Mouse (Mus musculus): ENCODE data around the gene Marc2. TPM values are rescaled to one million over a fixed set of nuclear protein-coding genes. Genes with fewer than 3 reads are reported as not detected.

The Marc2 gene
- polyA plus RNA-seq, 1 experiment: 100 TPM

DNA sequence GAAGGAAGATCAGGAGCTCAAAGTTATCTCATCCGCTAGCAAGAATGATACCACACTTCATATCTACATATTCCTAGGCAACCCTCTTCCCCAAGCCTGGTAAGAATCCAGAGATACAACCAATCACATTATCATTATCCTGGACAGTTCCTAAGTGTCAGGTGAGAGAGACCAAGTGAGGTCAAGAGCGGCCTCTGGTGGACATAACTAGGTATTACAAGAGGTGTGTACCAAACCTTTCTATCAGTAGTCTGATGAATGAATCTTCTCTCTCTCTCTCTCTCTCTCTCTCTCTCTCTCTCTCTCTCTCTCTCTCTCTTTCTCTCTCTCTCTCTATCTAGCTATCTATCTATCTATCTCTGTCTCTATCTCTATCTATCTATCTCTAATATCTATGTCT lies 55.1 kb downstream of the Marc2 start:
- TF ChIP-seq CTCF (IDR thresholded peaks at IDR 0.05; ENCODE audit: extremely low read depth, insufficient read depth, low read length) (peak; percentile 64), POLR2A (IDR thresholded peaks at IDR 0.05; ENCODE audit: extremely low read depth, insufficient read depth, low read length) (no peak)
- Histone ChIP-seq H3K4me1 (ENCODE audit: control insufficient read depth, insufficient read depth, low read length) (no peaks in the 10 kb centered on the region), H3K4me3 (ENCODE audit: insufficient read depth, low read length) (no peak overlapping the region), H3K27ac (ENCODE audit: insufficient read depth, low read length) (no peak overlapping the region)

DNA sequence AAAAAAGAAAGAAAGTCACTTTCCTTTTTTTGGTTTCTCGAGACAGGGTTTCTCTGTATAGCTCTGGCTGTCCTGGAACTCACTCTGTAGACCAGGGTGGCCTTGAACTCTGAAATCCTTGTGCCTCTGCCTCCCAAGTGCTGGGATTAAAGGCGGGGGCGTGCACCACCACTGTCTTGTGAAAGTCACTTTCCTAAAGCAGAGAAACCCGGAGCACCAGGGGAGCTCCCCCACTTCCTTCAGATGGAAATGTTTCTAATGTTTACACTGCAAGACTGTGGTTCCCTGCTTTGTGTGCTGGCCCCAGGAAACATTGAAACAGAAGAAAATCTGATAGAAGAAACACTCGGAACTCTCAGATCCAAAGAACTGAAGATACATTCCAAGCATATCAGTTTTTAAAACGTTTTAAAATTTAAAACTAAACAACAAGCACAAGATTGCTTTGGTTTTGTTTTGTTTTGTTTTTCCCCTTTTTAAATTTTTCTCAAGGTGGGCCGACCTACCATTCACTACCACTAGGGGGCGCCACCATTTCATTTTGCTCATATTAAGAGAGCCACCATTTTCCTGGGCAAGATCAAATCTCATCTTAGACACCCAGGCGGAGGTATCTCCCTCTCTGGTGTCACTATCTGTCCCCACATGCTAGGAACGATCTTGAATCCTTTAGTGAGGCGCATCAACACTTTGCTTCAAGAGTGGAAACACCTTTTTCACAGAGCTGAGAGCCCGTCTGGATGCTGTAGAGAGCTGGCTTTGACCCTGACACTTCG lies 59.7 kb downstream of the Marc2 start:
- no peak overlapping the region for H3K27ac ChIP-seq (ENCODE audit: insufficient read depth, low read length)
- H3K4me3 ChIP-seq (ENCODE audit: insufficient read depth, low read length): no peak overlapping the region
- no peaks in the 10 kb centered on the region for H3K4me1 ChIP-seq (ENCODE audit: control insufficient read depth, insufficient read depth, low read length)
- TF ChIP-seq POLR2A (IDR thresholded peaks at IDR 0.05; ENCODE audit: extremely low read depth, insufficient read depth, low read length): no peak
- no peak for TF ChIP-seq CTCF (IDR thresholded peaks at IDR 0.05; ENCODE audit: extremely low read depth, insufficient read depth, low read length)

DNA sequence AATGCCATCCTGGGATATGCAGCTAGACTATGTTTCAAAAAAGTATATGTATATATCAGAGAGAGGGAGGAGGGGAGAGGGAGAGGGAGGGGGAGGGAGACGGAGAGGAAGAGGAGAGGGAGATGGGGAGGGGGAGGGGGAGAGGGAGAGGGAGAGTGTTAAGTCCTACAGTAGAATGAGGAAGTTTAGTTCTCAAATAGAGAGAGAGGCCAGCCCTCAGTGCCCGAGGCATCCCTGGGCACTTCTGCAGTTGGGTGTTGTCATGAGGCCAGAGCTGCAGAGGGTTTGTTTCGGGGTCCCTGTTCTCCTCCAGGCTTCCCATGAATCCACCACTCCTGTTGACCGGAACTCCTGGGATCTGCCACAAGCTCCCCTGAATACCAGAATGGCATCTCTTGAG lies 62.6 kb downstream of the Marc2 start:
- H3K4me3 ChIP-seq (ENCODE audit: insufficient read depth, low read length): no peak overlapping the region
- H3K4me1 ChIP-seq (ENCODE audit: control insufficient read depth, insufficient read depth, low read length): no peaks in the 10 kb centered on the region
- H3K27ac ChIP-seq (ENCODE audit: insufficient read depth, low read length): no peak overlapping the region
- TF ChIP-seq CTCF (IDR thresholded peaks at IDR 0.05; ENCODE audit: extremely low read depth, insufficient read depth, low read length) (no peak), POLR2A (IDR thresholded peaks at IDR 0.05; ENCODE audit: extremely low read depth, insufficient read depth, low read length) (no peak)

DNA sequence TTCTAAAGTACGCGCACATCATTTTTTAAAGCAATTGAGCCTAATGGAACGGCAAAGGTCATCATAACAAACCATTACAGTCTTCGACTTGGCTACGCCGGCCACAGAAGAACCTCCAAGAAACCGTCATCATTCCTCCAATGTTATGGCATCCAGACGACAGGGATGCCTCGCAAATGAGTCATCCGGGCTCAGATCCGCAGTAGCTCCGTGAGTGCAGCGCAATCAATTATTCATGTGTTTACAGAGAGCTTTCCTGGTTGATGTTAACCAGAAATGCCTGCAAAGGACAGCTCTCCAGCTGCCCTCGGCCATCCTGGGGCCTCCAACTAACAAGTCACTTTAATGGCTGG lies 64.1 kb downstream of the Marc2 start:
- Histone ChIP-seq H3K27ac (ENCODE audit: insufficient read depth, low read length) (no peak overlapping the region), H3K4me3 (ENCODE audit: insufficient read depth, low read length) (no peak overlapping the region), H3K4me1 (ENCODE audit: control insufficient read depth, insufficient read depth, low read length) (no peaks in the 10 kb centered on the region)
- TF ChIP-seq POLR2A (IDR thresholded peaks at IDR 0.05; ENCODE audit: extremely low read depth, insufficient read depth, low read length): no peak
- no peak for TF ChIP-seq CTCF (IDR thresholded peaks at IDR 0.05; ENCODE audit: extremely low read depth, insufficient read depth, low read length)

DNA sequence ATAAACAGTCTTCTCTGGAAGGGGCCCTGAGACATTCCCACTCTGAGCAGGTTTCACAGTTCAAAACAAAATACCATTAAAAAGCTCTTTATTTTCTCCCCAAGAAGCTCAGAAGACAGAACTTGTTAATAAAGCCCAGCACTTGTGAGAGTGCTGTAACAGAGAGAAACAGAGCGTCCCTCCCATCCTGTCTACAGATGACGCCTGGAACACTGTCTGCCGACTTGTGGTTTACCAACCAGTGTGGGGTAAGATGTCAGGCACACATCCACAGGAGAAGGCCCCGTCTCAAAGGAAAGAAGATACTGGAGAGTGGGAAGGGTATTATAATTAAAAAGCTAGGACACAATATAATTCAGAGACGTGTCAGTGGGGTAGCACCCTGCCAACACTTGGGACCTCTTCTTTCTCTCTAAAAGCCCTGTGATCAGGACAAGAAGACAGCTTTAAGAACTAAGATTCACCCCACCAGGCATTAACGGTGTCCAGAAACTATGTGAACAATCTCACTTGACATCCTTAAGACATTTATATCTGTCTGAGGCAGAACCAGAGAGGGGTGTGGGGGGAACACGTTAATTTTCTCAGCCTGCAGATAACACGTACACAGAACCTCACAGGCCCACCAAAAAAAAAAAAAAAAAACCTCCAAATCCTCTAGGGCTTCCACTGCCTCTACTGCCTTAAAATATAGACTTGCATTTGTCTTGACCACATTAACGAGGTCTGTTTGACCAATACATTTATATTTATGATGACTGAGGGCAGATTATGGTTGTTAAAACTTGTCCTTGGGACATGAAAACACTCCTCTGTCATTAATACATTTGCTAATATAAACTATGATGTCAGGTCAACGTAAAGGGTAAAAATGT lies 64.7 kb downstream of the Marc2 start:
- TF ChIP-seq POLR2A (IDR thresholded peaks at IDR 0.05; ENCODE audit: extremely low read depth, insufficient read depth, low read length) (no peak), CTCF (IDR thresholded peaks at IDR 0.05; ENCODE audit: extremely low read depth, insufficient read depth, low read length) (no peak)
- no peaks in the 10 kb centered on the region for H3K4me1 ChIP-seq (ENCODE audit: control insufficient read depth, insufficient read depth, low read length)
- H3K27ac ChIP-seq (ENCODE audit: insufficient read depth, low read length): no peak overlapping the region
- H3K4me3 ChIP-seq (ENCODE audit: insufficient read depth, low read length): no peak overlapping the region

DNA sequence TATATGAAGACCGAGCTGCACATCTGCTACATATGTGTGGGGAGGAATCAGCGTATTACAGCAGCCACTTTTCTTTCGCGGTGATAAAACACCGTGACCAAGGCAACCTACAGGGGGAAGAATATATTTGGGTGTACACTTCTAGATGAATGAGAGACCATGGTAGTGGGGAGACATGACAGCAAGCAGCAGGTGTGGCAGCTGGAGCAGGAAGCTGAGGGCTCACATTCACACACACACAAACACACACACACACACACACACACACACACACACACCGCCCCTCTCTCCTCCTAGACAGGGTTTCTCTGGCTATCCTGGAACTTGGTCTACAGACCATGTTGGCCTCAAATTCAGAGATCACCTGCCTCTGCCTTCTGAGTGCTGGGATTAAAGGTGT lies 68.1 kb downstream of the Marc2 start:
- H3K4me1 ChIP-seq (ENCODE audit: control insufficient read depth, insufficient read depth, low read length): no peaks in the 10 kb centered on the region
- TF ChIP-seq CTCF (IDR thresholded peaks at IDR 0.05; ENCODE audit: extremely low read depth, insufficient read depth, low read length) (no peak), POLR2A (IDR thresholded peaks at IDR 0.05; ENCODE audit: extremely low read depth, insufficient read depth, low read length) (no peak)
- H3K4me3 ChIP-seq (ENCODE audit: insufficient read depth, low read length): no peak overlapping the region
- H3K27ac ChIP-seq (ENCODE audit: insufficient read depth, low read length): no peak overlapping the region

DNA sequence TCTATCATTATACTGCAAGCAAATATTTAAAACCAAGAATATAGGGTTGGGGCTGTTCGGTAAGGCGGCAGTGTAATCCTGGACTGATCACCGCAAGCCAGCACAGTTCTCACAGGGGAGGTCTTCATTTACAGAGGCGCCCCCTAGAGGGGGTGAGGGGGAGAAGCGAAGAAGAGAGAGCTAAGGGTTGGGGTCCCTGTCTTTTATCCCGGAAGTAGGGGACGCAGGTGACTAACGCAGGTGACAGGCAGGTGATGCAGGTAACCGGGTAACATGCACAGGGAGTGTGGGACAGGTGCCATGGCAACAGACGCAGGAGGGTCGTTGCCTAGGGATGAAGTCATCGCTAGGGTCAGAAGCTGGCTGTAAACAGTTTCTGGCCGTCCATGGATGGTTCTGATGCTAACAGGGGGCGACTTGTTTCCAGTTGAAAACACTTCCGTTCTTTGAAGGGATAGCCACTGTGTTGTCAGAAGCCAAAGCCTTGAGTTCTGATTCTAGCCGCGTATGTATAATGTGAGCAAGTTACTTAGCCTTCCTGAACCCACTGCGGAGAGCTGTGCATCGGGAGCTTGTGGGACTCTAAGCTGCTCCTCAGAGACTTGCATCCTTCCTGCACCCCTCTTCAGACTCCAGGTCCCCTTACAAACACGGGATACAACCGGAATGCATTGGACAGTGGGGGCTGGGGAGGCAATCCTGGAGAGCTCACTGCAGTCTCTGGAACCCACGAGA lies 69.0 kb downstream of the Marc2 start:
- Histone ChIP-seq H3K4me3 (ENCODE audit: insufficient read depth, low read length) (no peak overlapping the region), H3K4me1 (ENCODE audit: control insufficient read depth, insufficient read depth, low read length) (no peaks in the 10 kb centered on the region), H3K27ac (ENCODE audit: insufficient read depth, low read length) (no peak overlapping the region)
- no peak for TF ChIP-seq CTCF (IDR thresholded peaks at IDR 0.05; ENCODE audit: extremely low read depth, insufficient read depth, low read length)

DNA sequence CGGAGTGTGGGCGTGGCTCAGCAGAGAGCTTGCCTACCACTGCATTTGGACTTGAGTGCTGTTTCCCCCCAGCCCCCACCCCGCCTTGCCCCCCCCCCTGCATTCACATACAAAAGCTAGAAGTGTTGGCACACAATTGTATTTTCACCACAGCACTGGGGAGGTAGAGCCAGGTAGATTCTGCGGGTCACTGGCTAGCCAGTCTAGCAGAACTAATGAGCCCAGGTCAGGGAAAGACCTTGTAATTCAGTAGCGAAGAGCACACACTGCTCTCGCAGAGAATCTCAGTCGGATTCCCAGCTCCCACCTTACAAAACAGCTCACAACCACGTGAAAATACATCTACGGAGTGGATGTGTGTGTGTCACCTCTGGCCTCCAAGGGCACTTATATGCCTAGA lies 71.0 kb downstream of the Marc2 start:
- Histone ChIP-seq H3K27ac (ENCODE audit: insufficient read depth, low read length) (no peak overlapping the region), H3K4me3 (ENCODE audit: insufficient read depth, low read length) (no peak overlapping the region), H3K4me1 (ENCODE audit: control insufficient read depth, insufficient read depth, low read length) (no peaks in the 10 kb centered on the region)
- TF ChIP-seq CTCF (IDR thresholded peaks at IDR 0.05; ENCODE audit: extremely low read depth, insufficient read depth, low read length): no peak
- TF ChIP-seq POLR2A (IDR thresholded peaks at IDR 0.05; ENCODE audit: extremely low read depth, insufficient read depth, low read length): no peak

DNA sequence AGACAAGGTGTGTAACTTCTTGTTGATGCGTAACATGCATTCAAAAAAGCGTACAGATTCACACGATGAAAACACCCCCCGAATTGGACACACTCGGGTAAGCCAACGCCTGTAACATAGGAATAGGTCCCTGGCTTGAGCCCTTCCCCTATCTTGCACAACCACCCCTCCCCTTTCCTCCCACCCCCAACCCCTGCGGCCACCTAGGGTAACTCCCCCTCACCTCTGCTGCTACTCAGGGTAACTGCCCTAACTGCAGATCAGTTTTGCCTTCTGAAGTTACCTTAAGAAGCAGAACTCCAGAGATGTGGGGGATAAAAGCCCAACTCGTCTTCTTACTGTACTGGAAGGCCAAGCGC lies 74.4 kb downstream of the Marc2 start:
- no peaks in the 10 kb centered on the region for H3K4me1 ChIP-seq (ENCODE audit: control insufficient read depth, insufficient read depth, low read length)
- TF ChIP-seq POLR2A (IDR thresholded peaks at IDR 0.05; ENCODE audit: extremely low read depth, insufficient read depth, low read length) (no peak), CTCF (IDR thresholded peaks at IDR 0.05; ENCODE audit: extremely low read depth, insufficient read depth, low read length) (no peak)
- H3K27ac ChIP-seq (ENCODE audit: insufficient read depth, low read length): no peak overlapping the region
- H3K4me3 ChIP-seq (ENCODE audit: insufficient read depth, low read length): no peak overlapping the region

Data from cortical plate, adult 2 months (tissue).